Mouse (Mus musculus): Measurements from ENCODE around the gene Rpp25l. TPM values are rescaled to one million over a fixed set of nuclear protein-coding genes. Genes with fewer than 3 reads are reported as not detected.

The Rpp25l gene
- 10 to 100 TPM; 27.7 to 34.4 TPM for total RNA-seq (2021)
- long read RNA-seq, transcript Rpp25l-201 (2 exons, 856 nt) = major isoform, 14 of 15 reads
- long read RNA-seq, partial matches to known transcripts = 0 of 15 reads
- long read RNA-seq, other reads (novel, unspliced or antisense) = 1 of 15 reads

GRCm38 (mm10) chr4:41713197-41714067 lies at the start of gene Rpp25l:
Rpp25l (minus strand) TSS chr4:41713534.
- DNase-seq (ENCODE audit: low spot score in 2 of 2) = peak; percentile 80 to 87

DNA sequence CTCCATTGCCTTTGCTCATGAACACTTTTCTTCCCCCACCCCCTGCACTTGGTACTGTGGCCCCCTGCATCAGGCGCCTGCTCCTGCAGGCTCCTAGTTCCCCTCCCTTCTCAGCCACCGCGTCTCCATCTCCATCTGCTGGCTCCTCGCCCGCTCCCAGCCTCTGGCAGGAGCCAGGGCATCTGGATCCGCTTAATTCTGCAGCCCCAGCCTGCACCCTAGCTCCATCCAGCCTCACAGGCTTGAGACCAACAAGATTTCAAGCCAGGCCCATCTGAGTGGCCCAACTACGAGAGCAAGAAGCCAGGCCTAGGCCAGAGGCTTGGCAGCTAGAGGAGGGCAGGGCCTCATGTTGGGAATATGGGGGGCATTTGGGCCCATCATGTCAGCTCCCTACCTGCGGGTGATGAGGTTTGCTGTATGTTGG lies 49.4 kb upstream of the Rpp25l start:
- DNase-seq (ENCODE audit: low spot score in 2 of 2) = peak; percentile 57 to 75

DNA sequence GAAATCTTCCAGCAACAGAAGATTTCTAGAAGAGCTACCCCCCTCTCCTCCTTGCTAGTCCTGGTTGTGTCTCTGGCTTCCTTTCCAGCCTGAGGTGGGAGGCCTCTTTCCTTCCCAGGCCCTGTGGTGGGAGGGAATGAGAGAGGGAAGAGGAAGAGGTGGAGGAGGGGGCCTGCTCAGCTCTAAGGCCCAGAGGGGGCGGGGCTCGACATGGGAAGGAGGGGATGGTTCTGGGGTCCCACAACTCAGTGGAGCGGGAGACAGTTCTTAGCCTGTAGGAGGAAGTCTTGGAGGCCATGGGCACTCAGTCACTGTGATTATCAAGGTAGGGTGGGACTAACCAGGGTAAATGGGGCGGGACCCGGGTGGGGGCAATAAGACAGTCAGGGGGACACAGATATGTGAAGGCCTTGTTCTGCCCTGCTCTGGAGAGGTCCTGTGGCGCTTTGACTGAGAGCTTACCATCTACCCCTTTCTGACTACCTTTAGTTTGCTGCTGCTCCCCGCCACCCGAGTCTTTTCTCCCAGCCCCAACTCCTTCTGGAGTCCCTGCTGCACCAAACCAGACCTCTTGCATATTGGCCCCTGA lies 48.9 kb upstream of the Rpp25l start:
- DNase-seq (ENCODE audit: low spot score in 2 of 2) = peak in 1 of 2 experiments; percentile 33

- no peak for DNase-seq (ENCODE audit: low spot score in 2 of 2)
Measured at GRCm38 (mm10) chr4:41761680-41762079, 48.3 kb upstream of the Rpp25l start.

GRCm38 (mm10) chr4:41760911-41761310 lies 47.6 kb upstream of the Rpp25l start:
- no peak for DNase-seq (ENCODE audit: low spot score in 2 of 2)

DNA sequence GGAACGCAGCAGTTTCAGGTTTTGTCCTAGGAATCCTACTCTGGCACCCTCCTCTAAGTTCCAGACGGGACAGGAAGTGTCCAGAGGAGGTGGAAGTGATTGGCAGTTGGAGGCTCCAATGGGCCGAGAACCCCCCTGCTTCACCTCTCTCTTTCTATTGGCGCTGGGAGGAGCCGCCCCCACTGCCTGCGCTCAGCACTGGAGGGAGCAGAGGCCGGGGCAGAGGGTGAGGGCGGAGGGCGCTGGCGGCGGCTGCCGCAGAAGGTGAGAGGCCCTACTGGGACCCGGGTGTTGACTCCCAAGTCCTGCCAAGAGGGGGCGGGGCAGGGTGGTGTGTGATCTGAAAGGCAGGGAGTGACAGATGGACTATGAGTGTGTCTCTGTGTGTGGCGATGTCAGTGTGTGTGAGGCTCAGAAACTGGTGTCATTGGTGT lies 47.0 kb upstream of the Rpp25l start:
- DNase-seq (ENCODE audit: low spot score in 2 of 2) = peak; percentile 63 to 74

GRCm38 (mm10) chr4:41759656-41760287 lies 46.4 kb upstream of the Rpp25l start:
- DNase-seq (ENCODE audit: low spot score in 2 of 2) = no peak

DNA sequence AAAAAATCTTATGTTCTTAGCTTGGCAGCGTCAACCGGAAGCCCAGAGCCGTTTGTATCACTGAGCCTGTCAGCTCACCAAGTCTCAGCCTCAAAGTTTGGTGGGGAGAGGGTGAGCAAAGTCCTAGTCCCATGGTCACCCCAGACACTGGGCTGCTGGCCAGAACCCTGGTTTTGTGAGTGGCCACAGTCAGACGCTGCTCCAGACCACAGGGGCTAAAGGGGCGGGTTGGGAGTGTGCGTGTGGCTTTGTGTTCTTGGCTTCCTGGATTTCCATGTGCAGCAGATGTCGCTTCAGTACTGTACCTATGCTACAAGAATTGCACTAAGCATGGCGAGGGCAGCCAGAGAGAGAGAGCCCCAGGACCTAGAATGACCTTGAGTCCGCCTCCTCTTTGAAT lies 45.9 kb upstream of the Rpp25l start:
- peak in 1 of 2 experiments; percentile 44 for DNase-seq (ENCODE audit: low spot score in 2 of 2)

DNA sequence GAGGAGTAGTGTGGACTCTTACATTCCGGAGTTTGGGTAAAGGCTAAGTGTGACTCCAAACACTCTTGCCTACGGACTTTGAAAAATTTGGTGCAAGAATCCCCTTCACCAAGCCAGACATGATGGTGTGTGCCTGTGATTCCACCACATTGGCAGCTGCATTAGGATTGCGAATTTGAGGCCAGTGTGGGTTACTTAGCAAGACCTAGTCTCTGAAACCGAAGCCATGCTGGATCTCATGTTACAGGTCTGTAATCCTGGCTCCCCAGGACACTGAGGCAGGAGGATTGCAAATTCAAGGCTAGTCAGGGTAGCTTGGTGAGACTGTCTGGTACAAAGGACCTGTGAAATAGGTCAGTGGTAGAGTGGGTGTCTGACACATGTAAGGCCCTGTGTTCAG lies 45.4 kb upstream of the Rpp25l start:
- no peak for DNase-seq (ENCODE audit: low spot score in 2 of 2)

DNA sequence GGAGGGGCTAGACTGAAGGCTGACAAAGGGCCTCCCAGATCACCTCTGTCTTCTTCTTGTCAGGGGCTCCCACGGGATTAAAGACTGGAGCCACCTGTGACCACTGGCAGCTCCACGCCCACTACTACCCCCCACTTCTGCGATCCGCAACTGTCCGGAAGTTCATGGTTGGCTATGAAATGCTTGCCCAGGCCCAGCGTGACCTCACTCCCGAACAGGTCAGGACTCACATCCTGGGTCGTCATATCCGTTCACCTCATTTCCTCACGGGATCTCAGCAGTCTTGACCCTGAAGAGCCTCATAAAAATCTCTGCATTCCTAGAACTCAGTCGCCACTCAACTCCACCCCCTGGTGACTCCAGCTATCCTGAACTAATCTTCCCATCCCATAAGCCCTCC lies 44.7 kb upstream of the Rpp25l start:
- no peak for DNase-seq (ENCODE audit: low spot score in 2 of 2)

DNA sequence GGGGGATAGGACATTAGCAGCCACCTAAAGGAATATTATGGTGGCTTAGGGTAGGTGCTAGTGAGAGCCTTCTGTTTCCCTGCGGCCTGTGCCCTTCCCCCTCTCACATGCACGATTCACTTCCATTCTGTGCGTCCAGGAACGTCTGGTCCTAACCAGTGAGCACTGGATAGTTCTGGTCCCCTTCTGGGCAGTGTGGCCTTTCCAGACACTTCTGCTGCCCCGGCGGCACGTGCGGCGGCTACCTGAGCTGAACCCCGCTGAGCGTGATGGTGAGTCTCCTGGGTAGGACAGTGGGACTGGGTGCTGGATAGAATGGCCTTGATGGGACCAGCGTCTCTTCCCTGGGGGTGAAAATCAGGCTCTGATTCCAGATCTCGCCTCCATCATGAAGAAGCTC lies 44.0 kb upstream of the Rpp25l start:
- DNase-seq (ENCODE audit: low spot score in 2 of 2) = no peak

DNA sequence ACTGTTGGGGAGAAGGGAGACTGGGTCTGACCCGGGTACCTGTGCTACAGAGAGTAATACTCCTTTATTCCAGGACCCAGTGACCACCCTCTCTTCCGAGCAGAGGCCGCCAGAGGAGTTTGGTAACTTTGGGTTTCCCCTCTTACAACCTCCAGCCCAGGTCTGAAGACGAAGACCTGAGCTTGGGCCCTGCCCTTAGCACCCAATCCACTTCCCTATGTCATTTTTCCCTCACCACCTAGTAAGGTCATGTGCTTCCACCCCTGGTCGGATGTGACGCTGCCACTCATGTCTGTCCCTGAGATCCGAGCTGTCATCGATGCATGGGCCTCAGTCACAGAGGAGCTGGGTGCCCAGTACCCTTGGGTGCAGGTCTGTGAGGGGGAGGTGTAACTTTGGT lies 43.1 kb upstream of the Rpp25l start:
- DNase-seq (ENCODE audit: low spot score in 2 of 2) = no peak

DNA sequence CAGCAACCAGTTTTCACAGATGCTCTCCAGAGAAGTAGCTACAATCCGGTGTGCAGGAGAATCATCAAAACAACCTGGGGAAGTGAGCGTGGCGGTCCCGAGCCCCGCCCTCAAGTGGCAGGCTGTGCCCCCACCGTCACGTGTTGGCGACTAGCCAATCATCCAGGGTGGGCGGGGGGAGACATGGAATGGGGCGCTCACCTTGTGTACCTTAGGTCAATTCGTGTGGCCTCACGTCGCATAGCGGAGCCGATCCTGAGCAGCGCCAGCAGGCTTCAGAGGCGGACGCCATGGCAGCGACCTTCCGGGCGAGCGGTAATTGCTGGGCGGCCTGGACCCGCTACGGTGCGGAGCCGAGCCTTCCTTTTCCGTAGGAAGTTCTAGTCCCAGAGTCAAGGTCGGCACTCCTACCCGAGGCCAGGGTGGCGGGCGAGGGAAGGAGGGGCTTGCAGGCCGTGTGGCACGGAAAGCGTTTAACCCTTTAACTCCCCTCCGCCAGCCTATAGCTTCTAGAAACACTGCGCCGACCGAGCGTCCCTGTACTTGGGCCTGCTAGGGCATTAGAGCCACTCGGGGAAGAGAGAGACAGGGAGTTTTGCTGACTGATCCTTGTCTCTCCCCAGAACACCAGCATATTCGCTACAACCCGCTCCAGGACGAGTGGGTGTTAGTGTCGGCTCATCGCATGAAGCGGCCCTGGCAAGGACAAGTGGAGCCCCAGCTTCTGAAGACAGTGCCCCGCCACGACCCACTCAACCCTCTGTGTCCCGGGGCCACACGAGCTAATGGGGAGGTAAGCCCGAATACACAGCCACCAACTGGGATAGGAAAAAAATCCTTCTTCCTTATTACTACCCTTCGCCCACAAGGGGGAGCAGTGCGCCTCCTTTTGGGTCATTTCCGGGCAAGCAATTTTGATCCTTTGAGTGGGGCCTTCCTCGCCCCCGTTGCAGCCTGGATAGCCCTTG lies 42.3 kb upstream of the Rpp25l start, which contains the start of gene Sigmar1:
Gene Sigmar1, minus strand, starts transcription at position 820 of the 968 bp plus-strand sequence.
- DNase-seq (ENCODE audit: low spot score in 2 of 2) = peak; percentile 82 to 86

DNA sequence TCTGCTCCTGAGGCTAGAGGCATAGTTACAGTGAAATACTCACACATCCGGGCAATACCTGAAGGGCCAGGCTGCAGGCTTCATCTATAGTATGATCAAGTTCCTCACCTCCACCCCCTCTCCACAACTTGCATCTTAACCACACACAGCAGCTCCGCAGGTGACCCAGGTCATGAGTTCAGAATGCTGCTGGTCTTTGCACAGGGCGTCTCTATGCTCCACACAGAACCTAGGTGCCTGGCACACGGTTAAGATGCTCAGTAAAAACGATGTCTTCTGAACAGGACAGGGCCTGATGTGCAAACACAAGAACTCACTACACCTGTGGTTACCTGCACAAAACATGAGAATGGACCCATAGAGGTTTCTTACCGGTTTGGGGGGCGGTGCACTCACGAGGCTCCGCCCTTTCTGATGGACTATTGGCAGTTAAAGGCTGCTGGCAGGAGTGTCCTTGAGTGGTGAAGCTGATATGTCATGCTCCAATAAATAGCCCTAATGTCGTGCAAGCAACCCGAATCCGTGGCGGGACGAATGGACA lies 41.5 kb upstream of the Rpp25l start, which contains the start of gene Galt:
Gene Galt, plus strand, starts transcription at position 432 of the 541 bp plus-strand sequence.
- no peak for DNase-seq (ENCODE audit: low spot score in 2 of 2)

DNA sequence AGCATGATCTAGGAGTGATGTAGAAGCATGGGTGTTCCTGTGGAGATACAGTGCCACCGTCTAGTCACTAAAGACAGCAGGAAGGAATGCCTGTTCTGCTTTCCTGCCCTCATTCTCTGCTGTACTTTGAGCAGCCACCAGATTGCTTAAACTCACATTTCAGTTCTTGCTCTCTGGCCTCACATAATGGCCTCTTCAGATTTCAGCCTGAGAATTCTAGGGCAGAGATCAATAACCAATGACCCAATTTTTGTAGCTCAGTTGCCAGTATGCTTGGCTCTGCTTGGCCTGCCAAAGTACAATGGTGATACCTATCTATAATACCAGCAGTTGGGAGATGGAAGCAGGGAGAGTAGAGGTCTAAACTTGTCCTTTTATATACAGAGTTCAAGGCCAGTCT lies 31.7 kb upstream of the Rpp25l start:
- DNase-seq (ENCODE audit: low spot score in 2 of 2) = no peak

- DNase-seq (ENCODE audit: low spot score in 2 of 2) = no peak
Measured at GRCm38 (mm10) chr4:41744131-41744530, 30.8 kb upstream of the Rpp25l start.

DNA sequence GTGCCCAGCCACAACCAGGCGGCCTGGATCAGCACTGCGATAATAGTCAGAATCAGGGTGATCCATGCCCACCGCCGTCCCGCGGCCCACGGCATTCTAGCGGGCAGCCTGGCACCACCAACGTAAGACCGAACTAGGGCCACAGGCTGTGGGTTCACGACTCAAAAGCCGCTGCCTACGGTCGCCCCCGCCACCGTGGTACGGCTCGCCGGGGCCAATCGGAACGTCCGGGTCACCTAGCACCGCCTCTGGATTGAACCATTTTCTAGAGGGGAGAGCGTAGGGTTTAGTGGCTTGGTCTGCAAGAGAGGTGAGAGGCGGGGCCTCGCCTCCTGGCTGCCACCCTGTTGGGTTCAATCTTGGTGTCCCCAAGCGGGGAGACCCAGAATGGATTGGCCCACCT lies 27.8 kb upstream of the Rpp25l start:
- peak; percentile 86 to 92 for DNase-seq (ENCODE audit: low spot score in 2 of 2)

DNA sequence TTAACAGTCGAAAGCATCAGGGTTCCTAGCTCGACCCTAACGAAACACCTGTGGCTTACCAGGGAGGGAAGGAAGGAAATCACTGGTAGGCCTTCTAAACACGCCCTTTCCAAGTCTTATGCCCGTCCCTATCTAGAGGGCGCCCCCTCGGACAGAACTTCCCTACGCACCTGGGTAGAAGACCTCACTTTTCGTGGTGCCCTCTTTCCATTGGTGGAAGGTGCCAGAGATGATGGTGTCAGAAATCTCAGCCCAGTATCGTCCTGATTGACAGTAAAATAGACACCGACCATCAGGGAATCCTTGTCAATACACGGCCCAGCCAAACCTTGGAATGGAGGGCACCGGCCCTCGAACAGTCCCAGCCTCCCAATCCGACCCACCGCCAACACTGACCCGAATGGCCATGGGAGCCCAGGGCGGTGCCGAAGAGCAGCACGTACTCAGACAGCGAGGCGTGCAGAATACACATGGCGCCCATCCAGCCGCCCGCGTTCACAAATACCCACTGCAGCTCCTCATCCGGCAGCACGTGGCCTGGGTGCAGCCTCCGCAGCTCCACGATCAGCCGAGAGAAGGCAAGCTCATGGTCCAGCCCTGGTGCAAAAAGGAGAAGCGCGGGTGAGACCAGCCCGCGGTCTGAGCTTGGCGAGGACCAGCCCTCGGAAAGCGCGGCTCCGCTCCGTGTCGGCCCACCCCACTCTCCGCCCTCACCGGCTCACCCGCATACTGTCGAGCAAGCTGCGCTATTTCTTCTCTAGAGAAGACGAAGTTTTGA lies 27.2 kb upstream of the Rpp25l start:
- peak in 1 of 2 experiments; percentile 72 for DNase-seq (ENCODE audit: low spot score in 2 of 2)

GRCm38 (mm10) chr4:41739260-41739659 lies 25.9 kb upstream of the Rpp25l start:
- DNase-seq (ENCODE audit: low spot score in 2 of 2) = peak in 1 of 2 experiments; percentile 13

Measured in layer of hippocampus, postnatal 10 days (tissue).